Mouse (Mus musculus) right cerebral cortex, postnatal 10 days (tissue): ENCODE data around the gene RPS10-NUDT3.
A peak's percentile ranks its signal among the peaks of the same experiment; 100 is the strongest.

Source experiments
- DNase-seq, 2 experiments: peaks; one replicate each; pipeline ENCODE4 v3.0.0; 2021; ENCODE audit warnings: low spot score in 2 of 2

The RPS10-NUDT3 gene

DNA sequence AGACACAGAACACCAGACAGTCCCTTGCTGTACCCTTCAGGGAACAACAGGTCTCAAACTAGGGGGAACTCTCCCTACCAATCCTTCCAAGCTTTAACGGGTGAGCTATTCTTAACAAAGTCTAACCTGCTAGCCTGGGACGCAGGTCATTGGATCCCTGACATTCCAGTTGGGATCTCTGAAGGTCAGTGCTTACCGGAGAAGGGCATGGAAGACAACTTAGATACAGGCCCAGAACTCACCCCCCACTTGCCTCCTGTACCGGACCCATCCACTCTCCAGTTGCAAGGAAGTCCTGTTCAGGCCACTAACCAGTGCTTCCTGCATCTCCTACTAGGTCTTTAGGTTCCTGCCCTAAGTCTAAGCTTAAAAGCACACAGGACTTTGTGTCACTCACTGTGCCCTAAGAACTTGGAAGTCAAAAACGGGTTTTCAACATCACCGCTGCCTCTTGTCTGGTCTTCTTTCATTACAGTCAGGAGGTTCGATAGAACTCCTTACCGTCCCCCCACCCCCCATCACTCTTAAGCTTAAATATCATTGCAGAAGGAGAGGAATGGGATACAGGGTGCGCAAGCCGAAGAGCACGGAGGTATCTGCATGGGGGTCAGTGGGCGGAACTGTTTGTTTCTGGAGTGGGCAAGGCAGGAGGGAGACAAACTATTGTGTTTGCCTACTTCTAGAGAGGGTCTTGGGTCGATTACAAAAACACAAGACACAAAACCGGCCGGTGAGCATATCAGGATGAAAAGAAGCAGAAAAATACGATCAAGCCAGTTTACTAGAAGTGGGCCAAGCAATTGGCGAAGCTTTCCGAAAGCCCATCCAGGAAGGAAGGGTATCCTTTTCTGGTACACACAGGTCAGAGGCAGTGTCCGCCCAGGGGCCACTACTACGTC is 80.7 kb downstream of the RPS10-NUDT3 start:
- no peak for DNase-seq

DNA sequence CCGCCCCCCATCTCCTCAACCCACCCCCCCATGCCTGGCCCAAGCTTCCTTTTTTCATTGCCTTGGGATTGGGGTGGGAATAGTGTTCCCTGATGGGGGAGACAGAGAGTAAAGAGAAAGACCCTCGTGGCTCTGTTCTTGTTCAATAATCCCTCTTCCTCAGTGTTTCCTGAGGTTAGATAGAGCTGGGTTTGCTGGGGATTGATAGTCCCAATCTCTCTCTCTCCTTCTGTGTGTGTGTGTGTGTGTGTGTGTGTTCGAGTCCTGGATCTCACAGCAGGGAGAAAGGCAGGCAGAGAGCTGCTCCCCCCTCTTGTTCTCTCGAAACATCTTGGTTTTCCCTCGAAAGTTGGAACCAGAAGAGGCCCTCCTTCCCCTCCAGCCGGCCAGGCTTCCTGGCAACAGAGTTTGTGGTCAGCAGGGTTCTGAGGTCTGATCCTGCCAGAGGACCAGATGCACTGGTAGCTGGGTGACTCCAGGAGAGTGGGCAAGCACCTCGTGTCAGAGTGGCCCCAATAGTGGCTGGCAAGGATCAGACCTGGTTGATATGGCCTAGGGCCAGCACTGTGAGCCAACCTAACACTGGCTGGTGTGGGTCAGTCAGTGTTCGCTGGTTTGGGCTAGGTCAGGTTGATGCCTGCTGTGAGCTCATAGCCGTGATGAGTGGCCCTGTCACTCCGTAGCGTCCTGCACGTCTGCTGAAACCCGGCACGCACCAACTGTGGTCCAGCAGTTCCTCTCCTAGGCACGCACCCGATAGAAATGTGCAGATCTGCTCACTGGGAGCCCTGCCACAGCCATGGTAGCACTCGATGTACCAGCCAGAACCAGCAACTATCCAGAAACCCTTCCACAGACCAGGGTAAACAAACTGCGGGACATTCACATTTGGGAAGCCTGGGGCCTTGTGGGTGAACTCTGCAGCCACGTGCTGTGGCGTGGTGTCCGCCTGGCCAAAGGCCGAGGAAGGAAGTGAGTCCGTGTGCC is 82.5 kb downstream of the RPS10-NUDT3 start:
- DNase-seq: no peak

DNA sequence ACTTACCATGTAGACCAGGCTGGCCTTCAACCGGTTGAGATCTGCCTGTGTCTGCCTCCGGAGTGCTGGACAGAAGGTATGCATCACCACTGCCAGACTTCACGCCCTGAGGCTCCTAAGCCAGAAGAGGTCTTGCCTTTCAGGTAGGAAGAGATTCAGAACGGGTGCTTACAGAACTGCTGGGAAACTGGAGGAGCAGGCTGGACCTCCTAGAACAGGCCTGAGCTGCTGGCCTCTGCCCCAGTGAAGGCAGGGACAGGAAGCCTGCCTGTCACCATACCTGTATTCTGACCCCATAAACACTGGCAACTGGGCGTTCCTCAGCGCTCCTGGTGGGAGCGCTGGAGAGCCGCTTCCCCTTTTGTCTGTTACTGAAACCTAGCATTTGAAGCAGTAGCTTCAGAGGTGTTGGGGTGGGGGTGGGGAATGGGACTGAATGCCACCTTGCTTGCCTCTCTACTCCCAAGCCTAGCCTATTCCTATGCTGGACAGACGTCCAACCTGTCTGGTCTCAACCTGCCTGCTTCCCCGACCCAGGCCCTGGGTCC is 83.6 kb downstream of the RPS10-NUDT3 start:
- DNase-seq: no peak

DNA sequence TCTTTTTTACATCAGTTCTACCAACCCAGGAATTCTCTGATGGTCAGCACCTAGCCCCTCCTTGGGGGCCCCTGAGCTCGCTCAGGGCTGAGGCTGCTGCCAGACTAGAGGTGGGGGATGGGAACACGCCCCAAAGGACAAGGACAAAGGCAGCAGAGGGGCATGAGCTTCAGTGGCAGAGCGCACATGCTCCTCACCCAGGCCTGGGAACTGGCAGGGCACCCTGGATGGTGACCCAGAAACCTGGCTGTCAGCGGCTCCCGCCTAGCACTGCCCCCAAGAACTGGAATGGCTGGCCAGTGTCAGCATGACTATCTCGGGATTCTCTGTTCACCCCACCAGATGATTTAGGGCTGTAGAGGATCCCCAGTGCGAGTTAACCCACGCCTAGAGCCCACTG is 85.8 kb downstream of the RPS10-NUDT3 start:
- DNase-seq: no peak

DNA sequence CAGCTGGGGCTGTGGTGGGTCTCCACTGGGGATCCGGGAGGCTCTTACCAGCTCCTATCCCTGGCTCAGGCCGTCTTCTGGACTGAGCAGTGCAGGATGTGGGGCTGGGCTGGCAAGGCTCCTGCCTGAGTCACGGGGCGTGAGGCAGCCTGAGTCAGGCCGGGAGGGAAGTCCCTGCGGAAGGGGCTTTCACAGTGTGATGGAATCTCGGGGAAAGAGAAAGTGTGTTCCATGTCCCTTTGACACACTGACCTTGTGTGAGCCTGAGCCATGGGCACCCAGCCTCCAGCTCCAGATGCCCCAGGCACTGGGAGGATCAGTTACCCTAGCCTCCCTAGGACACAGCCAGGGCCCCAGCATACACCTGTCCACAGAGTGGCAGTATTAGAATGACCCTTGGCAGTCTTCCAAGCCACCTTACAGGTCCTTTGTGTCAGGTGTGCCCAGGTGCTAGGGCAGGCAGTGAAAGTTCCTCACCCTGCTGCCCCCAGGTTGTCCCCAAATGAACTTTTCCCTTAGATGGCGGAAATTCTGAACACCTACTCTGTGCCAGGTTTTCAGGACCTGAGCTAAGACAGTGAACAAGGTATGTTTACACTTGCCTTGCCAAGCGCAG is 87.7 kb downstream of the RPS10-NUDT3 start:
- peak in 1 of 2 experiments; percentile 31 for DNase-seq

DNA sequence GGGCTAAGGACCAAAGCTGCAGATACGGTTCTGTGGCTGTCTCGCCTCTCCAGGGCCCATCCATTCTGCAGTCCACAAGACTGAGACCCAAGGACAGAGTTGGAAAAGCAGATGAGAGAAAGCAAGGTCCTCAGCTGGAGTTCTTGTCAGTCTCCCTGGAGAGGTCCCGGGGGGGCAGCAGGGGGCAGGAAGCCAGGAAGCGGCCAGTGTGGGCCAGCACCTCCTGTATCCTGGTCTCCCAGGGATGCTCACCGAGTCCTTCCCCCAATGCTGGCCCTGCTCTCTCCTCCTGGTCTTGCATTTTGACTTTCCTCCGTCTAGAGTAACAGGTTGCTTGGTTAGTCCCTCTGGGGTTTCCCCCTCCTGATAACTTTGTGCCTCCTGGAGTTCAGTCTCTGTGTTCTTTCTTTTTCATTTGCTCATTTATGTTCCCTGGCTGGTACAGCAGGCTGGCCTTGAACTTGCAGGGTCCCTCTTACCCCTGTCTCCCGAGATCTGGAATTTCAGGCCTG is 88.4 kb downstream of the RPS10-NUDT3 start:
- no peak for DNase-seq

DNA sequence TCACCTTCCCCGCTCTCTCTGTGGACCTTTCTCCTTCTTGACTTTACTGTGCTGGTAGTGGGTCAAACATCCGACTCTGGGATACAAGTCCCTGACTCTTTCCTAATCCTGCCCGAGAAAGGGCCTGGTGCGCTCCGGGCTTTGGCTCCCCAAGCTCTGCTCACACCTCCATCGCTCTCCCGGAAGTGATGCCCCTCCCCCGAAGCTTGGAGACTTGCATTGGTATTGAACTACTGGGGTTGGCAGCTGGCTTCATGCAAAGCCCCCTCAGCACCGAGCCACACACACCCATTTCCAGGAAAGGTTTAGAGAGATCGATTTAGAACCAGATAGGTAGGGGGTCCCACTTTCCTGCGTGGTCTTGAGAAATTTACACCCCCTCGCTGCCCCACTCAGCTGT is 89.0 kb downstream of the RPS10-NUDT3 start:
- DNase-seq: peak in 1 of 2 experiments; percentile 22

DNA sequence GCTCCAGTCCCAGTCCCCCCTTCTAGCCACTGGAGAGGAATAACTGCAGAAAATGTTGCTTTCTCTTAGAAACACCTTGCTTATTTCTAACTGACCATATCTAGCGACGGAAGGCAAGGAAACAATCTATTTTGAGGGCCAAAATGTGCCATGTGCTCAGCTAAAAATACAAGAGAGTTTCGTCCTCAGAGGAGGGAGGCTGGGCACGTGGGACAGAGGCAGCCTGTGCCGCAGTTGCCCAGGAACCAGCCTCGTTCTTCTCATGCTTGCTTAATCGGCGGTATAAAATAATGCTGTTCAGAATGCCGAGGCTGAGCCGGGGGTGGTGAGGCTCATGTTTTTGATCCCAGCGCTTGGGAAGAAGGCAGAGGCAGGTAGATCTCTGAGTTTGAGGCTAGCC is 90.5 kb downstream of the RPS10-NUDT3 start:
- peak; percentile 73 to 83 for DNase-seq

DNA sequence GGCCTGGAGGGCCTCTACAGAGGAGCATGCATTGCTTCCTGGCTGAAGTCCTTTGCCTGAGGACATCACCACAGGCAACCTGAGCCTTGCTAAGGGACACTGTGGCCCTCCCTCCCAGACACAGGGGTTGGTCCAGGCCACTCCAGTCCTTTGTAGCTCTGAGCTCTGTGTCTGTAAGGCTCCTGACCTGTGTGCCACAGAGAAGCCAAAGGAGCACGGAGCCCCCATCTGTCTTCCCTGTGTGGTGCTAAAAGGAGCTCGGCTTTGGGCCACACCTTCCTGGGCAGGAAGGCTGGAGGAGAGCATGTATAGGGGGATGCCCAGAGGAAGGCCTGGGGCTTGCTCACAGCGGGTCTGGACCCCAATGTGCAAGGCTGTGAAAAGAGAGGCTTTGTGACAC is 93.0 kb downstream of the RPS10-NUDT3 start:
- DNase-seq: peak in 1 of 2 experiments; percentile 12

DNA sequence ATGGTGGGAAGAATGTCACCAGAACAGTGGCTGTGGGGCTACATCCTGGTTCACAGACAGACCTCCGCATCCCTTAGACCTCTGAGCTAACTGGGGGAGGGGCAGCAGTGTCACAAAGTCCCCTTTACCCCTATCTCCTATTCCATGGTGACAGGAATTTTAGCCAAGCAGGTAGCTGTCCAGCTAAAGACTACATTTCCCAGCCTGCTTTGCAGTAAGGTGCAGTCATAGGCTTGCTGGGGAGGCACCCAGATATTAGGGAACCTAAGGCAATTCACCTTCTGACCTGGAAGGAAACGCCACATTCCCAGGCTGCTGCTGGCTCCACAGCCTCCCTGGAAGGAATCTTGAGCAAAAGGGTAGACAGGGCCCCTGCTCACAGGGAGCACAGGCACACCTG is 93.8 kb downstream of the RPS10-NUDT3 start:
- peak in 1 of 2 experiments; percentile 16 for DNase-seq

DNA sequence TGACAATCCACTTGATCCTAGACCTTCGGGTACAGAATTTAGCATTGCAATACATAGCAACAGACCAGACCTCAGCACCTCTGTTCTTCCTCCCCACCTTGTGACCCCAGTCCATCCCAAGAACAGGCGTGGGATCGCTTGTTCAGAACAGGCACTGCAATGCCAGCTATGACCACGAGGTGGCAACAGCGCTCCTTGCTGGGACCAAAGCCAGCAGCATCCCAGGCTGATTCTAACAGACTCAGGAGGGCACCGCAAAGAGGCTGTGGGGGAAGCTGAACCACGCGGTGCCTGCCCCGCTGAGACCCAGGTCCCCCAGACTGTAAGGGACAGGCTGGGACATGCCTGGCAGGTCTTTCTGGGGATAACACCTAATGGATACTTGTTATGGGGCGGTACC is 100.3 kb downstream of the RPS10-NUDT3 start:
- peak; percentile 88 to 91 for DNase-seq

DNA sequence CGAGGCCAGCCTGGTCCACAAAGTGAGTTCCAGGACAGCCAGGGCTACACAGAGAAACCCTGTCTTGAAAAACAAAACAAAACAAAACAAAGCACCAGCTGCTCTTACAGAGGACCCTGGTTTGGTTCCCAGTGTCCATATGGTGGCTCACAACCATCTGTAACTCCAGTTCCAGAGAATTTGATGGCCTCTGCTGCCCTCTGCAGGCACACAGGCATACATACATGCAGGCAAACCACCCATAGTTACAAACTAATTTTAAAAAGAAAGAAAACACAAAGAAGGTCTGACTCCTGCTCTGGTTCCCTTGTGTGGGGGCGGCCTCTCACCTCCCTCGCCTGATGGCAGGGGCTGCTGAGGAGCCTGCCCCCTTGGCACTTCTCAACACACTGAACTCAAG is 101.7 kb downstream of the RPS10-NUDT3 start:
- no peak for DNase-seq

DNA sequence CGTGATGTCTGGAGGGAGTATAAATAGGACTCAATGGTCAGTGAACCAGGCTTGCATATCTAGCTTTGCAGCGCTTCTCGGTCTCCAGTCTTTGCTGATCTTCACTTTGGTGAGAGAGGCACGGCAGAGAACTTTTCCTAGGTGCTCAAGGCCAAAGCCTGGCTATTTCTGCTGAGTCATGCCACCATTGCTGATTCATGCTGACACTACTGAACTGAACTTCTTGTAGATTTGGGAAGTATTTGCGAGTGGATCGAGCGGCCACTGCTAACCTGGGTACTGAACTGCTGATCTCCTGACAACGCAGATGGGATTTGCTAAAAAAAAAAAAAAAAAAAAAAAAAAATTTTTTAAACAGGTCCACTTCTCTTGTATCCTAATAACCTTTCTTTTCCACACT is 102.9 kb downstream of the RPS10-NUDT3 start:
- no peak for DNase-seq
